Mouse (Mus musculus) limb, embryonic 11.5 days (tissue): ENCODE data around the gene Mical3. TPM values are rescaled to one million over a fixed set of nuclear protein-coding genes. Genes with fewer than 3 reads are reported as not detected.

Experiments
- ATAC-seq: fragments of 200-750 bp; cut with Nextera tagmentation; 2 replicates; pipeline ENCODE4 v1.8.0; 2017; ENCODE audit warnings: low read depth; ENCODE audit not compliant: insufficient number of reproducible peaks, low FRiP score, low TSS enrichment
- DNase-seq: peaks from one replicate; pipeline ENCODE4 v3.0.0-alpha.2; 2015; ENCODE audit warnings: low spot score
- H3K27ac ChIP-seq: fragments of 300-500 bp; sonication (generic); replicated peaks from 2 replicates; pipeline ENCODE4 v1.5.1; 2014; ENCODE audit warnings: low read depth, mild to moderate bottlenecking, low read length
- H3K27me3 ChIP-seq: fragments of 300-500 bp; sonication (generic); 2 replicates; pipeline ENCODE4 v1.6.1; 2014; ENCODE audit warnings: mild to moderate bottlenecking, low read length, mixed read lengths; ENCODE audit not compliant: control insufficient read depth, insufficient read depth
- H3K36me3 ChIP-seq: fragments of 300-500 bp; sonication (generic); 2 replicates; pipeline ENCODE4 v1.6.1; 2014; ENCODE audit warnings: mild to moderate bottlenecking, low read length, moderate library complexity, mixed read lengths; ENCODE audit not compliant: control insufficient read depth, insufficient read depth
- H3K4me1 ChIP-seq: fragments of 300-500 bp; sonication (generic); 2 replicates; pipeline ENCODE4 v1.6.1; 2014; ENCODE audit warnings: low read length, mixed read lengths; ENCODE audit not compliant: control insufficient read depth, insufficient read depth
- H3K4me2 ChIP-seq: fragments of 300-500 bp; sonication (generic); 2 replicates; pipeline ENCODE4 v1.6.1; 2014; ENCODE audit warnings: low read depth, mild to moderate bottlenecking, moderate library complexity; ENCODE audit not compliant: severe bottlenecking
- H3K4me3 ChIP-seq: fragments of 300-500 bp; sonication (generic); 2 replicates; pipeline ENCODE4 v1.5.1; 2014; ENCODE audit warnings: low read depth, low read length
- H3K9ac ChIP-seq: fragments of 300-500 bp; sonication (generic); 2 replicates; pipeline ENCODE4 v1.6.1; 2014; ENCODE audit warnings: mild to moderate bottlenecking, low read length
- H3K9me3 ChIP-seq: fragments of 300-500 bp; sonication (generic); 2 replicates; pipeline ENCODE4 v1.6.1; 2016; ENCODE audit warnings: low read length; ENCODE audit not compliant: control insufficient read depth
- WGBS: fragments of 180-500 bp; shearing (Covaris S2); extraction: QIAGEN DNeasy Blood & Tissue Kit; methylation state at CpG from one replicate; pipeline ENCODE4 v1.1.7; 2014; 5-methylcytosine and 5-hydroxymethylcytosine counted together
- polyA plus RNA-seq: library from polyadenylated mRNA; unstranded; fragments of >200 nt; fragmentation: Nextera tagmentation; extraction: Ambion mirVana; gene quantifications from 2 replicates; pipeline ENCODE4 v1.2.1, GENCODE M21; 2014

Mical3 gene
- polyA plus RNA-seq, 1 experiment from 2014 or later = 12.2 TPM

GRCm38 (mm10) chr6:121096862-121097261 is 33.9 kb downstream of the Mical3 start:
- no peak for DNase-seq
- no peaks in the 10 kb centered on the region for H3K4me1 ChIP-seq
- WGBS = 87% methylated on average over 8 of the region's 8 CpGs

GRCm38 (mm10) chr6:121096390-121096789 is 34.4 kb downstream of the Mical3 start:
- Histone ChIP-seq H3K27me3 (no peaks in the 10 kb centered on the region), H3K36me3 (no peaks in the 10 kb centered on the region), H3K9me3 (no peaks in the 10 kb centered on the region), H3K27ac (no peak overlapping the region), H3K4me2 (no peak overlapping the region), H3K9ac (no peak overlapping the region), H3K4me3 (no peak overlapping the region), H3K4me1 (no peaks in the 10 kb centered on the region)
- ATAC-seq = no peak
- no peak for DNase-seq
- WGBS = 90% methylated on average over 8 of the region's 8 CpGs

More at GRCm38 (mm10) chr6:121096862-121097261, 33.9 kb downstream of the Mical3 start:
- Histone ChIP-seq H3K9me3 (no peaks in the 10 kb centered on the region), H3K27ac (no peak overlapping the region), H3K27me3 (no peaks in the 10 kb centered on the region), H3K4me3 (no peak overlapping the region), H3K36me3 (no peaks in the 10 kb centered on the region), H3K4me2 (no peak overlapping the region), H3K9ac (no peak overlapping the region)
- no peak for ATAC-seq

GRCm38 (mm10) chr6:121093662-121094408 is 37.0 kb downstream of the Mical3 start:
- Histone ChIP-seq H3K36me3 (no peaks in the 10 kb centered on the region), H3K27me3 (no peaks in the 10 kb centered on the region), H3K9me3 (no peaks in the 10 kb centered on the region), H3K4me2 (no peak overlapping the region), H3K27ac (no peak overlapping the region), H3K4me1 (no peaks in the 10 kb centered on the region), H3K9ac (no peak overlapping the region), H3K4me3 (no peak overlapping the region)
- 91% methylated on average over 8 of the region's 8 CpGs for WGBS
- DNase-seq (no peak), ATAC-seq (no peak)

GRCm38 (mm10) chr6:121090786-121091185 is 40.0 kb downstream of the Mical3 start:
- no peaks in the 10 kb centered on the region for H3K36me3 ChIP-seq
- ATAC-seq (no peak), DNase-seq (no peak)
- no peak overlapping the region for H3K4me3 ChIP-seq
- H3K4me2 ChIP-seq = no peak overlapping the region
- peaks cover 11% of the 10 kb centered on the region for H3K4me1 ChIP-seq
- WGBS = 92% methylated on average over 11 of the region's 11 CpGs
- no peaks in the 10 kb centered on the region for H3K27me3 ChIP-seq
- no peaks in the 10 kb centered on the region for H3K9me3 ChIP-seq
- no peak overlapping the region for H3K27ac ChIP-seq
- H3K9ac ChIP-seq = no peak overlapping the region

- no peak overlapping the region for H3K4me3 ChIP-seq
- WGBS = 78% methylated on average over 22 of the region's 22 CpGs
- no peak overlapping the region; the same call in 1 of the 2 replicates for H3K27ac ChIP-seq
- peak; percentile 69 for DNase-seq
- no peaks in the 10 kb centered on the region for H3K36me3 ChIP-seq
- no peaks in the 10 kb centered on the region for H3K27me3 ChIP-seq
- H3K9me3 ChIP-seq = no peaks in the 10 kb centered on the region
- peak; percentile 52 for ATAC-seq
- H3K4me1 ChIP-seq = peaks cover 11% of the 10 kb centered on the region
- 0 out of 2 replicates have a peak overlapping the region, but pooled peaks have one; percentile 16 for H3K4me2 ChIP-seq
- H3K9ac ChIP-seq = no peak overlapping the region
Measured at GRCm38 (mm10) chr6:121087586-121088245, 43.1 kb downstream of the Mical3 start.

GRCm38 (mm10) chr6:121087127-121087526 is 43.7 kb downstream of the Mical3 start:
- WGBS = 78% methylated on average over 10 of the region's 10 CpGs
- no peak overlapping the region for H3K27ac ChIP-seq
- DNase-seq = no peak
- no peaks in the 10 kb centered on the region for H3K9me3 ChIP-seq
- 0 out of 2 replicates have a peak overlapping the region, but pooled peaks have one; percentile 20 for H3K4me2 ChIP-seq
- peaks cover 11% of the 10 kb centered on the region for H3K4me1 ChIP-seq
- no peak for ATAC-seq
- H3K27me3 ChIP-seq = no peaks in the 10 kb centered on the region
- no peak overlapping the region for H3K4me3 ChIP-seq
- no peaks in the 10 kb centered on the region for H3K36me3 ChIP-seq
- no peak overlapping the region for H3K9ac ChIP-seq

GRCm38 (mm10) chr6:121086226-121086625 is 44.6 kb downstream of the Mical3 start:
- DNase-seq (no peak), ATAC-seq (no peak)
- no peak overlapping the region for H3K27ac ChIP-seq
- peaks cover 17% of the 10 kb centered on the region for H3K4me1 ChIP-seq
- 89% methylated on average over 9 of the region's 9 CpGs for WGBS
- no peaks in the 10 kb centered on the region for H3K27me3 ChIP-seq
- no peaks in the 10 kb centered on the region for H3K36me3 ChIP-seq
- H3K9me3 ChIP-seq = no peaks in the 10 kb centered on the region
- no peak overlapping the region for H3K9ac ChIP-seq
- H3K4me3 ChIP-seq = no peak overlapping the region
- no peak overlapping the region for H3K4me2 ChIP-seq

- WGBS = 91% methylated on average over 6 of the region's 6 CpGs
- Histone ChIP-seq H3K4me1 (peaks cover 18% of the 10 kb centered on the region), H3K4me2 (no peak overlapping the region), H3K27me3 (no peaks in the 10 kb centered on the region), H3K9me3 (no peaks in the 10 kb centered on the region), H3K36me3 (no peaks in the 10 kb centered on the region), H3K4me3 (no peak overlapping the region), H3K27ac (no peak overlapping the region), H3K9ac (no peak overlapping the region)
- ATAC-seq (no peak), DNase-seq (no peak)
Measured at GRCm38 (mm10) chr6:121084050-121084480, 46.7 kb downstream of the Mical3 start.
